Mouse (Mus musculus): ENCODE measurements around the gene Rnh1.

- TF ChIP-seq CTCF (IDR thresholded peaks at IDR 0.05; ENCODE audit: borderline replicate concordance, control insufficient read depth, extremely low read depth, insufficient read depth, low read length, poor library complexity), result no peak
- no peak for TF ChIP-seq POLR2A (IDR thresholded peaks at IDR 0.05; ENCODE audit: control insufficient read depth, extremely low read depth, insufficient read depth, low read length, poor library complexity)
These were observed 23.1 kb upstream of the Rnh1 start for GRCm38 (mm10) chr7:141195754-141196153.

Measured in thymus, adult 2 months (tissue).